Mouse (Mus musculus): ENCODE measurements at regions not wholly inside any gene's neighbourhood (a gene's known extent, or its start where the extent isn't known, plus 50 kb on each side); places are given as distances from the start of the nearest gene placed in this dataset.
"Not testable (repeated sequence)": the region's sequence is repeated elsewhere in the genome, so short reads cannot be mapped to it uniquely, and the experiment has no call there.

DNA sequence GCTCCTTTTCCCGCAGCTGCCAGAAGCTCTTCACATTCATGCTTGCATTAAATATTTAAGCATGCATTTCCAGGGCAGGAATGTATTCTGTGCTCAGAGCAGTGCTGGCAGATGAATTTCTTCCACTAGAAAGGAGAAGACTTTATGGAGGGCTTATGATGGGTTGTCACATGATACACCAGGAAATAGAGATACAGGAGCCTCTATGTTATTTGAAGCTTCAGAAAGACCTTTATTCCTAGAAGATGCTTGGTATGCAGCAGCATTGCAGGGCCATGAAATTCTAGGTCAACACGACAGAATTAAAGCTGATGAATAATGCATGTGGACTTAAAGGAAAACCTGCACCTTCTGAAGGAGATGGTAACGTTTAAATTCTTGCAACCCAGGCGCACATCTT is 212.1 kb downstream of the Adgrg6 start:
- no peak for DNase-seq

DNA sequence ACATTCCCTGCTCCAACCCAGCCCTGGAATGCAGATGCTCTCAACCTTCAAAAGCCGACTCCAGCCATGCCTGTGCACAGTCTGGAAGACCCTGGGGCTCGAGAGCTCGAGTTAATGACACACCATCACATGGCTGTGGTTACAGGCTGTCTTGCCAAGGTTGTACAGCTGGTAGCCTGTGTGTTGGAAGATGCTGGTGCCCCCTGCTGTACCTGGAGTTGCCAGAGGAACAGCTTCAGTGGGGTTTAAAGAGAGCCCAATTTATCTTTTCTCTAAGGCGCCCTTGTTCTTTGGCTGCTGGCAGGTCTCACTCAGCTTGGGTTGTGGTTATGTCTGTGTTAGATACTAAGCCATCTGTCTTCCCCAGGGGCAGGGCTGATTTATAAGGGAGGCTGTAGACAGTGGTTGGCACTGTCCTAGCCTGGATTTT is 212.8 kb downstream of the Adgrg6 start:
- DNase-seq, result no peak

DNA sequence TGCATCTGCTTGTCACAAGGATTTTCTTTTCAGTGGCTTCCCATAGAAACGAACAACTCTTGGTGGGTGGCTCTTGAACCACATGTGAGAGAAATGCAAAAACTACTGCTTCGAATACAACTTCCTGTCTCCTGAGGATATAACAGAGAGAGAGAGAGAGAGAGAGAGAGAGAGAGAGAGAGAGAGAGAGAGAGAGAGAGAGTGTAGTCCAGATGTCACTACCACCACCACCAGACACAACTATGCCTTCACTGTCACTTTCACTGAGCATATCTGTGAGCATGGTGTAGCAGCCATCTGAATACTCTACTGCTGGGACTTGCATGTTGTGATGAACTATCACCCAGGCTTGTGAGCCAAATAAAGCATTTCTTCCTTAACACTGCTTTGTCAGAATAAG is 216.6 kb downstream of the Adgrg6 start:
- no peak for DNase-seq

DNA sequence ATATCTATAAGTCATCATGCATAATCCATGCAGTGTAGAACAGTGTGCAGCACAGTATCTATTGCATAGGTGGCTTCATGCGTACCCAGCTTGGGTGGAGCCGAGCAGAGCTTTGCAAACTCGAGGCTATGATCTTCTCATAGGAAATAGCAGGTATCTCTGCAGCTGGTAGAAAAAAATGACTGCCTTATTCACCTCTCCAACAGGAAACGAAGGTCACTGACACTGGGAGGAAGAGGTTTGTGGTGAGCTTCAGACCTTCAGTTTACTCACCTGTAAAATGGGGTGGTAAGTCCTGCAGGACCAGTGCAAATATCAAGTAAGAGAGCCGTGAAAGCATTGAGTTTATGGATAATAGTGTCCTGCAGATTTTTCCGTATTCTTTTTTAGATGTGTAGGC is 219.2 kb downstream of the Adgrg6 start:
- no peak for DNase-seq

DNA sequence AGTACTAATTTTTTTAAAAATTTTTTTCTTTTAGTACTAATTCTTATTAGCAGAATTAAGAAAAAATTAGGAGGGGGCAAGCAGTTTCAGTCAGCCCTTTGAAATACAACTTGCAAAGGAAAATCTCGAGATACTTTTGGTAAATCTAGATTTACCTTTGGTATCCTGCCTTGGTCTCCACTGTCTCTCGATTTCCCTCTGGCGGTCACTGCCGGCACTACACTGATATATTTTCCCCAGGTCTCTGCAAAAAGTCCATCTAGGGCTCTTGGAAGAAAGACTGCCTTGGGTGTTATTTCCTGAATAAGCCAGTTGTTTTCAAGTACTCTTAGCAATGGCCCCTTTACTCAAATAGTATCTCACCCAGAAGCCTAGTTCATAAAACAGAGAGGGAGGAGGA is 224.0 kb downstream of the Adgrg6 start:
- peak; percentile 20 for DNase-seq

DNA sequence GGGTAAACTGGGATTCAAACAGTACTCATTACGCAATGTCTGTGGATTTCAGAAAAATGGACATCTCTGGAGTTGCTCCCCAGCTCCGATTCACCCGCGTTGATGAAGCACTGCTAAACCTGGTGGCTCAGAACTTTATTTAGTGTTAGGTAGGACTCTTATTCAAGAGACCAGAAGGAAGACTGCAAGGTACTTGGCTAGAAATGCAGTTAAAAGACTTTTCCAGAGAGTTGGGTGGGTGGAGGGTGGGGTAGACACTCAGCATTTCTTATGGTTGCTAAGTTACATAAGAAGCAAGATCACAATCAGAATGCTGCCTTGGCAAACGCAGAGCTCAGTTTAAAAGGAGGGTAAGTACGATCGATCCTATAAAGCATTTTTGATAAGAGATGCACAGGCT is 230.2 kb downstream of the Adgrg6 start:
- no peak for DNase-seq

DNA sequence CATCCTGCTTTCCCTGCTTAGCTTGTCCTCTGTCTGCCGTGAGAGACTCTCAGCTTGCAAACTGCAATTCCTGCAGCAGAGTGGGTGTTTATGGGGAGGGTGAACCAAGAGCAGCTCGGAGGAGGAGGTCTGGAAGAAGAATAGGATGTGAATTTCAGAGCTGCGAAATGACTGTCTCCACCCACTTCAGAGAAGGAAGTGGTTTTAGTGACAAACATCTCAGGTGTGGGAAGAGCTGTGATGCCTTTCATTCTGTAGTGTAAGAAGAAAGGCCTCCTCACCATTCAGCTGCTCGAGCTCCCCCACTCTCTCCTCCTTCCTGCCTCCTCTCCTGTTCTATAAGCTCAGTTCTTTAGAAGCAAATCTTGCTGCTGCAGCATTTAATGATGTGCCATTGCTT is 230.9 kb downstream of the Adgrg6 start:
- no peak for DNase-seq

DNA sequence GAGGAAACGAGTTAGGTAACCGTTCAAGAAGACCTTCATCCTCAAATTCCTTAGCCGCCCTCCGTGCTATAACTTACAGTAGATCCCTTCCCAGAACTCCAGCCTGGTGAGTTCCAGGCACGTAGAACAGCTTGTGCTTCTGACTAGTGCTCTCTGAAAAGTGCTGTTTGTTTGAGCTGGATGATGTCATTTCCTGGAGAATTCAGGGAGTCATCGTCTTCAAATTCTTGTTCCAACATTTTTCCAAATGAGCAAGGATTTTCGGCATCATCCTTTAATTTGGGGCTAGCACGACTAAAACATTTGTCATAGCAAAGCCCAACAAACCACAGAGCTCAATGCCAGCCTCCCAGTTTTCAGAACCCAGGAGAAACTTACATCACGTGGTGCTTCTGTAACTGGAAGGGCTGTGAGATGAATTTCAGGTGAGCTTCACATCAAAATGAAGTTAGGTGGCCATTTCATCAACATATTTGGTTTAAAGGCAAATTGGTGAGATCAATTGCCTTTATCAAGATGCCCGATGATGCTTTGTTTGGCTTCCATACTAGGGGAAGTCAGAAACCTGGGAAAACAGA is 231.4 kb downstream of the Adgrg6 start:
- no peak for DNase-seq

DNA sequence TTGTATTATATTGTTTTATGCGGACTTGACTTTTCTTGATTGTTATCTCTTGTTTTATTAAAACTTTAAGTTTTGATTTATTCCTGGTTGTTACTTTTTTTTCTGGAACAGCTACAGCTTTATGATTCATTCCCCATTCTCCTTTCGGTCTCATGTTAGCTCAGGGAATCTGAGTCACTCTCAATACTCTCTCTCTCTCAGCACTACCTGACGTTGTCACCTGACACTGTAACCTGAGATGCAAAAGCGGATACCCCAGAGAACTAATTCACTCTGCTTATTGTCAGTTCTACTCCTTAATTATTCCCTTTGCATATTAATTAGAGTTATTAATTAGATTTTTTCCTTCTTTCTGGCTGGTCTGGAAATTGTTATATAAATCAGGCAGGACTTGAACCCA is 232.5 kb downstream of the Adgrg6 start:
- no peak for DNase-seq

DNA sequence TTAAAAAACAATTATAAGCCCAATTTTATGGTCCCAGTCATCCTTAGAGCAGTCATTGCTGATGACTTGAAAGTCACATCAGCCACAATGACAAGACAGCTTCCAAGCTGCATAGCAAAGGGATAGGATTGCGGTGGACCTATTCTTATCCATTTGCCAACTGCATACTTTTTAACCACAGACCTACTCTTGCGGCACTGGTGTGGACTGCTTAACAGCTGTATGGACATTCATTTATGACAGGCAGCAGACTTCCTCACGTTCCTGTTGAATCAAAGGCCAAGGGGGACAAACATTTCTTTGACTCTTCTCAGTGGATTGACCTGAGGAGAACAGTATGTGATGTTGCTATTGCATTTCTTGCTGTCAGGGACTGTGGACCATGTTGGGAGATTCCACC is 233.5 kb downstream of the Adgrg6 start:
- DNase-seq, result no peak

DNA sequence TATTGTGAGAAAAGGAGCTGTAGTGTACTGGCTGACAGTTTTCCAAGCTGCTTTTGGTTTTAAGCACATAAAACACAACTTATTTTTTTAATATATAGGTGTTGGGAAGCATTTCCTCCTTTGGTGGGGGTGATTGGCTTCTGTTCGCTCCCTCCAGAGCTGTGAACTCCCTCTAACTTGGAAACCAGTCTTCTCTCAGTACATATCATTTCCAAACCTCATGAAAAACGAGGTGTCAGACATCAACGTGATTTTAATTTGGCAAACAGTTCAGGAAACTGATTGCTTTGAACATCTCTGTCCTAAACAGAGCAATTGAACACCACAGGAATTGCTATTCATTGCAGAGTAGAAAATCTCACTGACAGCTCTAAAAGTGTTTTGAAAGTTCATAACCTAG is 238.6 kb downstream of the Adgrg6 start:
- DNase-seq, result no peak

DNA sequence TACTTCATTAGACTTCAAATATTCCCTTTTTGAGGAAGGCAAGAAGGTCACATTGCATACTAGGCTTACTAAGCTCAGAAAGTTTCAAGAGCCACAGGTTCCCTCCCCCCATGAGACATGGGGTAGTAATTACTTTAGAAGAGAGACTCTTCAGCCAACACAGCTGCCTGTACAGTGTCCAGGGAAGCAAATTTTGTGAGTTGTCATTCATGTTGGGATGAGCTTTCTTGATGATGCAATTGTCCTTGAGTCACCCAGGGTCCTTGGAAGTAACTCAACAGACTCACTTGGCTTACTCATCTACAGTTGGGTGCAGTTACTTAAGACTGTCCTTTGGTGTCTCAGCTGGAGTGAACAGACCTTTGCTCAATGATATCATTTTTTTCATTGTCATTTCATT is 242.0 kb downstream of the Adgrg6 start:
- DNase-seq, result peak; percentile 28

DNA sequence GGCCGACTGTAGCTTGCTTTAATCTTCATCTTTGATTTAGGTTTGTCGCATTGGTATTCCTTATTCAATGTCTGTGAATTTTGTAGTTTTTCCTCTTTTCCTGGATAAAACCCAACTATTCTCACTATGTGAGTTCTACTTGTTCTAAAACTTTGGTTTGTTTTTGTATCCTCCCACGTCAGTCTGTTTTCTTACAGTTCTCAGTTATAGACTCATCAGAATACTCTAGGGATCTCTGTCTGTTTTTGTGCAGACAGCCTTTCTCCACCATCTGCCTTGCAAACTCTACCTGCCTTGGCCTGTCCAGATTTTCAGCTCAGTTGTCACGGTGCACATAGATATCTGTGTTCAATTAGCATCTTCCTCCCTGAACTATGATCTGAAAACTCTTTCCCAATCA is 249.3 kb downstream of the Adgrg6 start:
- no peak for DNase-seq

DNA sequence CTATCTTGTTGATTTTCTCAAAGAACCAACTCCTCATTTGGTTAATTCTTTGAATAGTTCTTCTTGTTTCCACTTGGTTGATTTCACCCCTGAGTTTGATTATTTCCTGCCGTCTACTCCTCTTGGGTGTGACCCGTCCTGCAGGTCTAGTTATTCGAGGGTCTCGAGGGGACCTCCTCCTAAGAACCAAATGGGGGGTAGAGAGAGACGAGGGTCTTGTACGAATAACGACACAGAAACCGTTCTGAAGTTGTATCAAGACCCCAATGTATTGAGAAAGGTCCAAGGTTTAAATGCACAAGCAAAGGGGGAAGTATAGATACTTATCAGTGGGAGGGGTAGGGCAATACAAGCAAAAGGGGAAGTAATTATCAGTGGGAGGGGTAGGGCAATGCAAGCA is 252.8 kb downstream of the Adgrg6 start:
- not testable (repeated sequence) for DNase-seq

DNA sequence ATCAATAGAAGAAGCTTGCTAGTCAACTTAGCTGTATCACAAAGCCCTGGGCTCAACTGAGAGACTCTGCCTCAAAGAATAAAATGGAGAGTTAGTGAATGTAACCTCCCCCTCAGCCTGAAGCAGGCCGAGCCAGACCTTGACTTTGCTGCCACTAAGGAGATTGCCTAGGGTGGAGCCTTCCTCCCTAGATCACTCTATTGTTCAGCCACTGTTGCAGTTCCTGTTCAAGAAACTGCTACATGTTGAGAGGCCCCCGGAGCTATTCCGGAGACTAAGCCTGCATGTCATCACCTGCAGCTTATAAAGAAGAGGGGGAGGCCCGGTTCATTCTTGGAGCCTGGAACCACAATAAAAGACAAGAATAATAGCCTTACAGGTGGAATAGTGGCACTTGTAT is 257.9 kb downstream of the Adgrg6 start:
- no peak for DNase-seq

DNA sequence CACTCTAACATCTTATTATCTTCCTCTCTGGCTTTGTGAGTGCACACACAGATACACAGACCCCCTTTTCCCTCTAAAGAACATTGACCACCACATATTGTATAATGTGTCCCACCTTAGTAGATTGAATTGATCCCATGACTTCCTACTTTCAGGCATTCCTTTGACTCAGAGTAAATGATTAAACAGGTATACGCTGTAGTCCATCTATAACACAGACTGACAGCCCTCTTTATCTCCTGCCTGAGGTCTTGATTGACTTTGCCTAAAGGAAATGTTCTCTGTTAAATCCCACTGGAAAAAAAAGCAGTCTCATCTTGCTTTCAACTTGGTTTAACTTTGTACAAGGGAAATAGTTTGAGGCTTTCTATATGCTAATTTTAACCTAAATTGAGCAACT is 268.8 kb downstream of the Adgrg6 start:
- DNase-seq, result no peak

DNA sequence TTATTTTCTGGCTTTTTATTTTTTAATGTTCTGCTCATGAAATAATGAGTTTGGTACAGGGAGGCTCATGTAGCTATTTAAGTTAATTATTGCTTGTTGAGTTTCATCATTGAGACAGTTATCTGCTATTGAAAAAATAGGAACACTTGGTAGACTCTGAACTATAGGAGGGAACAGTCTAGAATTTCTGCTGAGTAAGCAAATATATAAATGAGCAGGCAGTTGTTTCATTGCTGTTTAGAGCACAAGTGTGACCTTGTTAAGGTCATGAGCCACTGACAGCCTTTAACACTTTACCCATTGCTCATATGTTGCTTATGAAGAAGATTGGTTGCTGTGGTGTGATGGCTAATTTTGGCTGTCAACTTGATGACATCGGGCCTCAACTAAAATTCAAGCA is 270.0 kb downstream of the Adgrg6 start:
- no peak for DNase-seq

DNA sequence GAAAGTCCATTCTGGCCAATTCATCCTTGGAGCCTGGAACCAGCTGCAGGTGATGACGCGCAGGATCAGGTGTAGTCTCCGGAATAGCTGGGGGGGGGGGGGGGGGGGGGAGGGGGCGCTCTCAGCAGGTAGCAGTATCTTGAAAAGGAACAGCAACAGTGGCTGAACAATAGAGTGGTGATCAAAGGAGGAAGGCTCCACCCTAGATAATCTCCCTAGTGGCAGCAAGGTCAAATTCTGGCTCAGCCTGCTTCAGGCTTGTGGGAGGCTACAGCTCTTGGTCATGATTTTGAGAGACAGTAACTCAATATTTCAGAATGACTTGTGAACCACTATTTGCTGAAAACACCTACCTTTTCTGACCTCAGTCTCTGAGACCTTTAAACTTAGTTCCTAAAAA is 275.5 kb downstream of the Adgrg6 start:
- no peak for DNase-seq

DNA sequence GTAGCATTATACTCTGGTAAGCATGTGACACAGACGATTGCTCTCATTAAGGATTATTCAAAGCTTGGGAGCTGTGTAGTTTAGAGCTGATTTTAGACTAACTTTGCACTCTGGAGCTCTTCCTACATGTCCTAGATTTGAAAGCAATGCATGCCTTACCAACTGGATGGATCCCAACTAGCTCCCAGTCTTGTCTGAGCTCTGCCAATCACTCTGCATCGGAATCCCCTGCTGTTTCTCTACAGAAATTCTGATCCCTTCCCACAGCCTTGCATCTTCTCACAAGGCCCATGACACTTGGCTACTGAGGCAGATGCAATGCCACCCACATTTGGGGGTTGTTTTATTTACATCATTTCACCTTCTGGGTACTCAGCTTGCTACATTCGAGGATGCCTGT is 277.8 kb downstream of the Adgrg6 start:
- DNase-seq, result no peak

DNA sequence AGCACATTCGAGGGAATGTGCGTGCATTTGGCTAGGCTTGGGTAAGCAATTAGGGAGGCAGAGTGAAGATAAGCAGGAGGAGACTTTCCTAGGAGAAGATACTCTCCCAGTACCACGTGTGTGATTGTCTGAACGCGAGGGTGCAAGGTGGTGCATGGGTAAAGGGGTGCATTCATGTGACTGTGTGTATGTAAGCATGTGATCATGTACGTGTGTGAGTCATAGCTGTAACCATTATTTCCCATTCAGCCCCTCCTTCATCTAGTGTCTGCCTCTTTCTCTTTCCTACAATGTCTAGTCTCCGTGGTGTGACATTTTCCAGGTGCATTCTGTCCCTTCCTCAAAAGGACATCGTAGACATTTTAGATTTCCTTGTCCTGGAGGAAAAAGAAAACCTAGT is 273.8 kb downstream of the Hivep2 start:
- no peak for DNase-seq

DNA sequence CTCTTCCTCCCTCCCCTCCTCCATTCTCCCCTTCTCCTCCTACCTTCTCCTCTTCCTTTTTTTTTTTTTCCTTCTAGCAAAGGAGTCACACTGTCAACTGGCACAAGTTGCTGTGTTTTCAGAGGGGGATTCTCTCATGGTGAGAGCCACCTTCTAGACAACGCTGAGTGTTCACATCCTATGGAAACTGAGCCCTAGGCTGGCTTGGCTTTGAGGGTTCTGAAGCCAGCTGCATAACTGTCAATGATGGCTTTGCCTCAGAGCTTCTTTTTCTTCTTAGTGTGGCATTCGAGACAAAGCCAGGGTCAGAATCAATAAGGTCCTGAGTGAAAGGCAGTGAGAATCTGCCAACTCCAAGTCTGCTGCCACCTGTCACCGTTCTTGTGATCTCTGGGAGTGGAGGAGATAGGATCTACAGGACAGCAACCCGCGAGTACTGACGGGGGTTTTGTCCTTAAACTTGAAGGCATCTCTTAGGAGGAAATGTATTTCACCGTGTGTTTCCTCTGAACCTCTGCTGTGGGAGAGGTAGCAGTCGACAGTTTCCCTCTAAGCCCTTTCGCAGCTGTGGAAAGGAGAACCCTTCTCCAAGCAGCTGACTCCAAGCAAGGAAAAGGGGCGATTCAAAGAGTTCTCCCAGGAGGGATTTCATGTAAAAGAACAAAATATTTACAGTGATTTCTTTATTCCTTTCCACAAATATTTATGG is 269.2 kb downstream of the Hivep2 start:
- no peak for DNase-seq

DNA sequence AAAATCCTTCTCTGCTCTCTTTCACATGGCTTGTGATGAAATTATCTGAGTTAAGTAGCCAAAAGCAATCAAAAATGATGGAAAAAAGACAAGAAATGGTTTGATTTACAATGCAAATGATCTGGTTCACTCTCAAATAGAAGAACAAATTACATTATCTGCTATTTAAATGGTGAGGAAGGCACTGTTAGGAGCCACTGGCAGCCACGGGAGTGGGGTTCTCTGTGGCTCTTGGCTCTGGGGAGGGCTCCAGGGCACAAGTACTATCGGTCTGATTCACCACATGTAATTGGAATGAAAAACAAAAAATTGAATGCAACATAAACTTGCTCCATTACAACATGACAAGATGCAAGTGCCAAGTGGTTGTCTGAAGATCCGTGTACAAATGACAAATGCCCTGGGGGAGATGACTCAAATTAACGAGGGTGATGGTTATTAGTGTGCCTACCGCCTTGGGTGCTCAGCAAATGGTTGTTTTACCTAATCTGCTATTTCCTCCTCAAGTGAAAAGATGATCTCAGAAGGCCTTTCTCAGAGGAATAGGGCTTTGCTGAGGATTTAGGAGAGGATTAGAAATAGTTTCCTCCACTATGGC is 268.2 kb downstream of the Hivep2 start:
- no peak for DNase-seq

DNA sequence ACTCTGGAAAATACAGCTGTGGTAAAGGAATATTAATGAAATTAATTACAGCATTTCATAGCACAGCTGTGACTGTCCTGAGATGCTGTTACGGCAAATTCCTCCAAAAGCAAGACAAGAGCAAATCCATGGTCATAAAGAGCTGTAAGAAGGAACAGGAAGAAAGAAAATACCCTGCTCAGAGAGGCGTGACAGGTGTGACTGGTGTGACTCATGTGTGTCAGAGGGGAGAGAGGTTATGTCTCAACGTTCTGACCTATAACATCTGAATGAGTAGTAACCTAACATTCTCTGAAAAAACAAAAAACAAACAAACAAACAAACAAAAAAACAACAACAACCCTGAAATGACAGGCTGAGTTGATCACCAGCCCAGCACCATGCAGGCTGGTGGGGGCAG is 267.5 kb downstream of the Hivep2 start:
- DNase-seq, result no peak

DNA sequence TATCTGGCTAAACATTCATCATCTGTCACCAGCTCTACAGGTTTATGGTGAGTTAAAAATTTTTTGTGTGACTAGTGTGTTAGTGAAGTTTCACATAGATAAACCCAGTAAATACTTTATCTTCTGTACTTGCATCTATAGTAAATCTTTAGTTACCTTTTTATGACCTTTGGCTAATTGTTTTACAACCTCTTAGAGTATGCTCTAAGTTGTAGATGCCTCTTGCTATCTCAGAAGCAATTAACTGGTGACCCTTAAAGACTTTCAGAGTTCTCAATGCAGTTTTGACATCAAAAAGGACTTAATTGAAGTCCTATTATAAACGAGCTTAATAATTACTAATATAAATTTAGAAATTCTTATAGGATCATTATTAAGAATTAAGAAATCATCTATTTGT is 265.6 kb downstream of the Hivep2 start:
- no peak for DNase-seq

DNA sequence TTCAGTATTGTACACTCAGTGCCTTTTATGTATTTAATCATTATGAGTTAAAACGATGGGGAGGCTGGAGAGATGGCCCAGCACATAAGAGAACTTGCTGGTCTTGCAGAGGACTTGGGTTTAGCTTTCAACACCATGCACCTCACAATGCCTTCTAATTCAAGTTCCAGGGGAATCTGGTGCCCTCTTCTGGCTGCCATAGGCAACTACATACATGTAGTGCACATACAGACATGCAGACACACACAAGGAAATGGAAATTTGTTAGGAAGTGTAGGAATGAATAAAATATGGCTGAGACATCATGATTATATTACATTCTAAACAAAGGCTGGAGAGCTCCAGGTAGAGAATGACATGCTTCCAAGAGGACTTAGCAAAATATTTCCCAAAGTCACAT is 251.4 kb downstream of the Hivep2 start:
- DNase-seq, result no peak
